Mouse (Mus musculus): ENCODE data around the gene Cfap299. TPM values are rescaled to one million over a fixed set of nuclear protein-coding genes. Genes with fewer than 3 reads are reported as not detected.

The Cfap299 gene
- polyA plus RNA-seq, 1 experiment from 2014 or later = 0.35 TPM

- no peak for ATAC-seq (ENCODE audit: insufficient number of reproducible peaks, low FRiP score, low TSS enrichment, low read depth)
- H3K27ac ChIP-seq (replicated peaks; ENCODE audit: low read depth, low read length) = no peak overlapping the region
- no peaks in the 10 kb centered on the region for H3K4me1 ChIP-seq (ENCODE audit: control insufficient read depth, insufficient read depth, low read length)
- DNase-seq (ENCODE audit: low spot score) = no peak
- no peak overlapping the region for H3K4me2 ChIP-seq (ENCODE audit: low read depth, severe bottlenecking)
- no peaks in the 10 kb centered on the region for H3K36me3 ChIP-seq (ENCODE audit: control insufficient read depth, insufficient read depth, low read length)
- no peak overlapping the region for H3K9ac ChIP-seq (ENCODE audit: low read length)
- 92% methylated on average over 5 of the region's 5 CpGs for WGBS
- H3K27me3 ChIP-seq (ENCODE audit: control insufficient read depth, insufficient read depth, low read length) = no peaks in the 10 kb centered on the region
- H3K9me3 ChIP-seq (ENCODE audit: control insufficient read depth, low read length) = peaks cover 2% of the 10 kb centered on the region; the same call in 1 of the 2 replicates
- no peak overlapping the region for H3K4me3 ChIP-seq (ENCODE audit: low read depth, low read length)
These were observed 359.1 kb downstream of the Cfap299 start for GRCm38 (mm10) chr5:98688254-98688653.

- Histone ChIP-seq H3K9ac (ENCODE audit: low read length) (no peak overlapping the region), H3K27ac (replicated peaks; ENCODE audit: low read depth, low read length) (no peak overlapping the region), H3K4me3 (ENCODE audit: low read depth, low read length) (no peak overlapping the region), H3K4me2 (ENCODE audit: low read depth, severe bottlenecking) (no peak overlapping the region), H3K4me1 (ENCODE audit: control insufficient read depth, insufficient read depth, low read length) (no peaks in the 10 kb centered on the region), H3K27me3 (ENCODE audit: control insufficient read depth, insufficient read depth, low read length) (no peaks in the 10 kb centered on the region), H3K9me3 (ENCODE audit: control insufficient read depth, low read length) (peaks cover 2% of the 10 kb centered on the region; the same call in 1 of the 2 replicates), H3K36me3 (ENCODE audit: control insufficient read depth, insufficient read depth, low read length) (no peaks in the 10 kb centered on the region)
- no peak for DNase-seq (ENCODE audit: low spot score)
- 68% methylated on average over 5 of the region's 5 CpGs for WGBS
- ATAC-seq (ENCODE audit: insufficient number of reproducible peaks, low FRiP score, low TSS enrichment, low read depth) = no peak
These were observed 363.0 kb downstream of the Cfap299 start for GRCm38 (mm10) chr5:98692070-98692469.

GRCm38 (mm10) chr5:98696336-98696735 is 367.2 kb downstream of the Cfap299 start:
- 44% methylated on average over 8 of the region's 8 CpGs for WGBS
- H3K27me3 ChIP-seq (ENCODE audit: control insufficient read depth, insufficient read depth, low read length) = no peaks in the 10 kb centered on the region
- DNase-seq (ENCODE audit: low spot score) (no peak), ATAC-seq (ENCODE audit: insufficient number of reproducible peaks, low FRiP score, low TSS enrichment, low read depth) (no peak)
- no peak overlapping the region for H3K4me3 ChIP-seq (ENCODE audit: low read depth, low read length)
- no peaks in the 10 kb centered on the region for H3K36me3 ChIP-seq (ENCODE audit: control insufficient read depth, insufficient read depth, low read length)
- no peak overlapping the region for H3K4me2 ChIP-seq (ENCODE audit: low read depth, severe bottlenecking)
- no peaks in the 10 kb centered on the region for H3K9me3 ChIP-seq (ENCODE audit: control insufficient read depth, low read length)
- no peak overlapping the region for H3K27ac ChIP-seq (replicated peaks; ENCODE audit: low read depth, low read length)
- H3K9ac ChIP-seq (ENCODE audit: low read length) = no peak overlapping the region
- H3K4me1 ChIP-seq (ENCODE audit: control insufficient read depth, insufficient read depth, low read length) = no peaks in the 10 kb centered on the region

- 35% methylated on average over 5 of the region's 5 CpGs for WGBS
- H3K4me1 ChIP-seq (ENCODE audit: control insufficient read depth, insufficient read depth, low read length) = peaks cover 11% of the 10 kb centered on the region
- no peaks in the 10 kb centered on the region for H3K36me3 ChIP-seq (ENCODE audit: control insufficient read depth, insufficient read depth, low read length)
- no peak overlapping the region for H3K9ac ChIP-seq (ENCODE audit: low read length)
- no peak overlapping the region for H3K4me2 ChIP-seq (ENCODE audit: low read depth, severe bottlenecking)
- H3K27me3 ChIP-seq (ENCODE audit: control insufficient read depth, insufficient read depth, low read length) = no peaks in the 10 kb centered on the region
- no peak overlapping the region for H3K27ac ChIP-seq (replicated peaks; ENCODE audit: low read depth, low read length)
- DNase-seq (ENCODE audit: low spot score) = peak; percentile 51
- ATAC-seq (ENCODE audit: insufficient number of reproducible peaks, low FRiP score, low TSS enrichment, low read depth) = peak; percentile 57; the same call in 1 of the 2 replicates
- no peak overlapping the region for H3K4me3 ChIP-seq (ENCODE audit: low read depth, low read length)
- no peaks in the 10 kb centered on the region for H3K9me3 ChIP-seq (ENCODE audit: control insufficient read depth, low read length)
These were observed 374.9 kb downstream of the Cfap299 start for GRCm38 (mm10) chr5:98703963-98704362.

- peak; percentile 31 for DNase-seq (ENCODE audit: low spot score)
- Histone ChIP-seq H3K4me3 (ENCODE audit: low read depth, low read length) (no peak overlapping the region), H3K4me1 (ENCODE audit: control insufficient read depth, insufficient read depth, low read length) (peaks cover 11% of the 10 kb centered on the region), H3K9ac (ENCODE audit: low read length) (no peak overlapping the region), H3K27me3 (ENCODE audit: control insufficient read depth, insufficient read depth, low read length) (no peaks in the 10 kb centered on the region), H3K36me3 (ENCODE audit: control insufficient read depth, insufficient read depth, low read length) (no peaks in the 10 kb centered on the region), H3K27ac (replicated peaks; ENCODE audit: low read depth, low read length) (no peak overlapping the region), H3K4me2 (ENCODE audit: low read depth, severe bottlenecking) (no peak overlapping the region), H3K9me3 (ENCODE audit: control insufficient read depth, low read length) (no peaks in the 10 kb centered on the region)
- no peak for ATAC-seq (ENCODE audit: insufficient number of reproducible peaks, low FRiP score, low TSS enrichment, low read depth)
- 69% methylated on average over 4 of the region's 4 CpGs for WGBS
These were observed 377.5 kb downstream of the Cfap299 start for GRCm38 (mm10) chr5:98706597-98706996.

- Histone ChIP-seq H3K4me1 (ENCODE audit: control insufficient read depth, insufficient read depth, low read length) (no peaks in the 10 kb centered on the region), H3K27me3 (ENCODE audit: control insufficient read depth, insufficient read depth, low read length) (no peaks in the 10 kb centered on the region), H3K4me3 (ENCODE audit: low read depth, low read length) (no peak overlapping the region), H3K4me2 (ENCODE audit: low read depth, severe bottlenecking) (no peak overlapping the region), H3K36me3 (ENCODE audit: control insufficient read depth, insufficient read depth, low read length) (no peaks in the 10 kb centered on the region), H3K9ac (ENCODE audit: low read length) (no peak overlapping the region), H3K9me3 (ENCODE audit: control insufficient read depth, low read length) (no peaks in the 10 kb centered on the region), H3K27ac (replicated peaks; ENCODE audit: low read depth, low read length) (no peak overlapping the region)
- DNase-seq (ENCODE audit: low spot score) (no peak), ATAC-seq (ENCODE audit: insufficient number of reproducible peaks, low FRiP score, low TSS enrichment, low read depth) (no peak)
- 84% methylated on average over 2 of the region's 2 CpGs for WGBS
These were observed 386.3 kb downstream of the Cfap299 start for GRCm38 (mm10) chr5:98715392-98715791.

- no peak for DNase-seq (ENCODE audit: low spot score)
- no peak overlapping the region for H3K4me3 ChIP-seq (ENCODE audit: low read depth, low read length)
- 55% methylated on average over 6 of the region's 6 CpGs for WGBS
- ATAC-seq (ENCODE audit: insufficient number of reproducible peaks, low FRiP score, low TSS enrichment, low read depth) = no peak
- H3K9ac ChIP-seq (ENCODE audit: low read length) = no peak overlapping the region
- H3K27ac ChIP-seq (replicated peaks; ENCODE audit: low read depth, low read length) = no peak overlapping the region
- H3K27me3 ChIP-seq (ENCODE audit: control insufficient read depth, insufficient read depth, low read length) = no peaks in the 10 kb centered on the region
- H3K4me1 ChIP-seq (ENCODE audit: control insufficient read depth, insufficient read depth, low read length) = no peaks in the 10 kb centered on the region
- no peaks in the 10 kb centered on the region for H3K9me3 ChIP-seq (ENCODE audit: control insufficient read depth, low read length)
- no peaks in the 10 kb centered on the region for H3K36me3 ChIP-seq (ENCODE audit: control insufficient read depth, insufficient read depth, low read length)
- no peak overlapping the region for H3K4me2 ChIP-seq (ENCODE audit: low read depth, severe bottlenecking)
These were observed 403.3 kb downstream of the Cfap299 start for GRCm38 (mm10) chr5:98732157-98733009.

- DNase-seq (ENCODE audit: low spot score) (no peak), ATAC-seq (ENCODE audit: insufficient number of reproducible peaks, low FRiP score, low TSS enrichment, low read depth) (no peak)
- H3K4me1 ChIP-seq (ENCODE audit: control insufficient read depth, insufficient read depth, low read length) = no peaks in the 10 kb centered on the region
- no peaks in the 10 kb centered on the region for H3K9me3 ChIP-seq (ENCODE audit: control insufficient read depth, low read length)
- no peak overlapping the region for H3K9ac ChIP-seq (ENCODE audit: low read length)
- H3K27ac ChIP-seq (replicated peaks; ENCODE audit: low read depth, low read length) = no peak overlapping the region
- H3K36me3 ChIP-seq (ENCODE audit: control insufficient read depth, insufficient read depth, low read length) = no peaks in the 10 kb centered on the region
- no peaks in the 10 kb centered on the region for H3K27me3 ChIP-seq (ENCODE audit: control insufficient read depth, insufficient read depth, low read length)
- H3K4me3 ChIP-seq (ENCODE audit: low read depth, low read length) = no peak overlapping the region
- WGBS = 59% methylated on average over 2 of the region's 2 CpGs
- H3K4me2 ChIP-seq (ENCODE audit: low read depth, severe bottlenecking) = no peak overlapping the region
These were observed 403.9 kb downstream of the Cfap299 start for GRCm38 (mm10) chr5:98733010-98733399.

Data from limb, embryonic 11.5 days (tissue).